Comparison of ENCODE assay signal across 20 mouse cellular contexts in the genomic region with DNA sequence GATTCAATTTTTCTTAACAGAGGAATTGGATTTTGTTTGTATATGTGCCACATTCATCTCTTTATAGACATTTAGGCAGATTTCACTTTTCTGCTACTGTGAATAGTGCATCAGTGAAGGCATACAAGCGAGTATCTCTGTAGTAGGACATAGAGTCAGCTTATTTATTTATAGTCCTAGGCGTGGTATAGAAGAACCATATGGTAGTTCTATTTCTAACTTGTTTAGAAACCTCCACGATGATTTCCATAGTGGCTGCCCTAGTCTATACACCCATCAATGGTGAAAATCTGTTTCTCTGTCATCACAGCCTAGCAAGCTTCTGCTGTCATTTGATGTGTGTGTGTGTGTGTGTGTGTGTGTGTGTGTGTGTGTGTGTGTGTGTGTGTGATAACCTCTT.
DNase-seq lines count a peak whose midpoint lies in the region; ATAC-seq and TF ChIP-seq lines count a peak whose summit lies in the region.
"Had no signal": no experiment of that assay in that cellular context is flagged by ENCODE, and none has a peak within 500 bp of the region (broad histone marks: within the 10 kb centered on the region; RNA-seq: fewer than 3 reads in every experiment).

No protein-coding gene starts in this region.

- no peak overlapping the region for H3K4me3 ChIP-seq in lung, embryonic 15.5 days
- no peak overlapping the region for H3K4me3 ChIP-seq in cortical plate, adult 2 months (ENCODE audit: insufficient read depth, low read length)
- H3K4me3 ChIP-seq in hindbrain, embryonic 16.5 days (ENCODE audit: low read length): no peak overlapping the region
- no peak overlapping the region for H3K4me3 ChIP-seq in hindbrain, embryonic 10.5 days
- H3K4me3 ChIP-seq: embryonic facial prominence, embryonic 12.5 days; forebrain, embryonic 13.5 days had no signal

- no peaks in the 10 kb centered on the region for H3K36me3 ChIP-seq in lung, embryonic 15.5 days
- H3K36me3 ChIP-seq in hindbrain, embryonic 16.5 days (ENCODE audit: control insufficient read depth, insufficient read depth, low read length): no peaks in the 10 kb centered on the region
- no peaks in the 10 kb centered on the region for H3K36me3 ChIP-seq in hindbrain, embryonic 10.5 days
- H3K36me3 ChIP-seq: embryonic facial prominence, embryonic 12.5 days had no signal

- no peak for TF ChIP-seq POLR2A in cortical plate, adult 2 months (IDR thresholded peaks at IDR 0.05; ENCODE audit: extremely low read depth, insufficient read depth, low read length)

- ATAC-seq in frontal cortex, adult (ENCODE audit: low TSS enrichment): peak; percentile 97
- ATAC-seq in lung, embryonic 15.5 days (ENCODE audit: borderline replicate concordance, extremely low read depth, low FRiP score, low TSS enrichment): peak; percentile 64; the same call in 1 of the 2 replicates
- no peak for ATAC-seq in hindbrain, embryonic 16.5 days
- ATAC-seq: forebrain, embryonic 13.5 days; forebrain, embryonic 16.5 days had no signal

- H3K4me2 ChIP-seq in lung, embryonic 15.5 days: no peak overlapping the region
- no peak overlapping the region for H3K4me2 ChIP-seq in hindbrain, embryonic 16.5 days (ENCODE audit: low read length)
- H3K4me2 ChIP-seq: embryonic facial prominence, embryonic 12.5 days; forebrain, embryonic 13.5 days had no signal

- TF ChIP-seq CTCF in cortical plate, adult 2 months (IDR thresholded peaks at IDR 0.05; ENCODE audit: extremely low read depth, insufficient read depth, low read length): no peak

- no peaks in the 10 kb centered on the region for H3K9me3 ChIP-seq in lung, embryonic 15.5 days
- no peaks in the 10 kb centered on the region for H3K9me3 ChIP-seq in hindbrain, embryonic 16.5 days (ENCODE audit: control insufficient read depth, low read length)
- H3K9me3 ChIP-seq in hindbrain, embryonic 10.5 days: no peaks in the 10 kb centered on the region
- H3K9me3 ChIP-seq: embryonic facial prominence, embryonic 12.5 days; forebrain, embryonic 13.5 days had no signal

- WGBS in lung, embryonic 15.5 days: 47% methylated on average over 3 of the region's 3 CpGs
- 88% methylated on average over 3 of the region's 3 CpGs for WGBS in hindbrain, embryonic 16.5 days
- WGBS in hindbrain, embryonic 10.5 days: 87% methylated on average over 3 of the region's 3 CpGs

- H3K27me3 ChIP-seq in lung, embryonic 15.5 days: no peaks in the 10 kb centered on the region
- no peaks in the 10 kb centered on the region for H3K27me3 ChIP-seq in hindbrain, embryonic 16.5 days (replicated peaks; ENCODE audit: control insufficient read depth, insufficient read depth, low read length)
- no peaks in the 10 kb centered on the region for H3K27me3 ChIP-seq in hindbrain, embryonic 10.5 days (ENCODE audit: insufficient read depth, poor library complexity, severe bottlenecking)
- H3K27me3 ChIP-seq: embryonic facial prominence, embryonic 12.5 days; forebrain, embryonic 13.5 days had no signal

- no peak overlapping the region for H3K27ac ChIP-seq in lung, embryonic 15.5 days
- H3K27ac ChIP-seq in cortical plate, adult 2 months (ENCODE audit: insufficient read depth, low read length): peak overlapping the region; percentile 65; the same call in 1 of the 2 replicates
- H3K27ac ChIP-seq in hindbrain, embryonic 16.5 days (ENCODE audit: low read depth, low read length): no peak overlapping the region
- no peak overlapping the region for H3K27ac ChIP-seq in hindbrain, embryonic 10.5 days
- H3K27ac ChIP-seq: embryonic facial prominence, embryonic 12.5 days; forebrain, embryonic 13.5 days had no signal

- no peaks in the 10 kb centered on the region for H3K4me1 ChIP-seq in lung, embryonic 15.5 days
- H3K4me1 ChIP-seq in cortical plate, adult 2 months (ENCODE audit: control insufficient read depth, insufficient read depth, low read length): no peaks in the 10 kb centered on the region
- H3K4me1 ChIP-seq in hindbrain, embryonic 16.5 days (ENCODE audit: control insufficient read depth, insufficient read depth, low read depth, low read length): no peaks in the 10 kb centered on the region
- no peaks in the 10 kb centered on the region for H3K4me1 ChIP-seq in hindbrain, embryonic 10.5 days (replicated peaks)
- H3K4me1 ChIP-seq: embryonic facial prominence, embryonic 12.5 days; forebrain, embryonic 13.5 days had no signal

- no peak overlapping the region for H3K9ac ChIP-seq in lung, embryonic 15.5 days
- no peak overlapping the region for H3K9ac ChIP-seq in hindbrain, embryonic 16.5 days (ENCODE audit: low read depth, low read length)
- H3K9ac ChIP-seq: embryonic facial prominence, embryonic 12.5 days; forebrain, embryonic 13.5 days had no signal

- no peak for DNase-seq in frontal cortex, postnatal 36 days (ENCODE audit: low spot score in 2 of 2)
- no peak for DNase-seq in lung, postnatal 14 days
- peak; percentile 37 for DNase-seq in brain, adult 2 months (ENCODE audit: low read depth, low spot score)
- no peak for DNase-seq in hindbrain, embryonic 10.5 days (ENCODE audit: low spot score)
- DNase-seq: adrenal gland, adult 2 months; adrenal gland, postnatal 10 days; adrenal gland, postnatal 25 days; cerebellum, adult 11-12 months; cerebellum, adult 2 months; cerebellum, adult 9-10 months; cerebellum, postnatal 10 days; cerebellum, postnatal 25 days; embryo, embryonic 11 days had no signal
